Mouse (Mus musculus): ENCODE data around the gene Gm10643. TPM values are rescaled to one million over a fixed set of nuclear protein-coding genes. Genes with fewer than 3 reads are reported as not detected.

The Gm10643 gene
- total and polyA plus RNA-seq, 2 experiments from 2014 or later = 1.6 to 4.7 TPM

- Histone ChIP-seq H3K9me3 (ENCODE audit: low read length) (no peaks in the 10 kb centered on the region), H3K36me3 (ENCODE audit: insufficient read depth) (no peaks in the 10 kb centered on the region), H3K27me3 (ENCODE audit: insufficient read depth, low read length) (no peaks in the 10 kb centered on the region), H3K27ac (ENCODE audit: low read depth, low read length) (peak overlapping the region; percentile 93), H3K9ac (peak overlapping the region; percentile 84), H3K4me1 (ENCODE audit: insufficient read depth) (0 out of 2 replicates have a peak, but pooled peaks cover 15% of the 10 kb centered on the region), H3K4me3 (ENCODE audit: low read depth, low read length) (peak overlapping the region; percentile 98), H3K4me2 (ENCODE audit: low read depth) (peak overlapping the region; percentile 52)
- no peak for TF ChIP-seq CTCF (IDR thresholded peaks at IDR 0.05; ENCODE audit: low read depth)
- peak; percentile 91 for DNase-seq
- WGBS = under 1% methylated on average over 57 of the region's 58 CpGs
- peak; percentile 46 for ATAC-seq
Observed at GRCm38 (mm10) chr8:84067047-84067573, 2.2 kb upstream of the Gm10643 start.

GRCm38 (mm10) chr8:84066291-84066930, 1.5 kb upstream of the Gm10643 start, which contains the start of gene Rfx1:
TSS of gene Rfx1 (plus strand) at chr8:84066834.
- Histone ChIP-seq H3K4me3 (ENCODE audit: low read depth, low read length) (peak within 1 kb of the TSS; percentile 98), H3K27ac (ENCODE audit: low read depth, low read length) (peak within 1 kb of the TSS; percentile 93), H3K36me3 (ENCODE audit: insufficient read depth) (no peaks in the 10 kb centered on the region), H3K9ac (peak within 1 kb of the TSS; percentile 84), H3K27me3 (ENCODE audit: insufficient read depth, low read length) (no peaks in the 10 kb centered on the region), H3K4me1 (ENCODE audit: insufficient read depth) (0 out of 2 replicates have a peak, but pooled peaks cover 15% of the 10 kb centered on the region), H3K9me3 (ENCODE audit: low read length) (no peaks in the 10 kb centered on the region), H3K4me2 (ENCODE audit: low read depth) (peak within 1 kb of the TSS; percentile 71)
- 2% methylated on average over 51 of the region's 51 CpGs for WGBS
- TF ChIP-seq CTCF (IDR thresholded peaks at IDR 0.05; ENCODE audit: low read depth) = no peak
- peak; percentile 96 for ATAC-seq
- DNase-seq = peak; percentile 100

GRCm38 (mm10) chr8:84065457-84066072, 628 bp upstream of the Gm10643 start:
- Histone ChIP-seq H3K27me3 (ENCODE audit: insufficient read depth, low read length) (no peaks in the 10 kb centered on the region), H3K4me2 (ENCODE audit: low read depth) (peak overlapping the region; percentile 71), H3K4me3 (ENCODE audit: low read depth, low read length) (peak overlapping the region; percentile 48), H3K4me1 (ENCODE audit: insufficient read depth) (0 out of 2 replicates have a peak, but pooled peaks cover 8% of the 10 kb centered on the region), H3K27ac (ENCODE audit: low read depth, low read length) (peak overlapping the region; percentile 69), H3K9ac (peak overlapping the region; percentile 48), H3K9me3 (ENCODE audit: low read length) (no peaks in the 10 kb centered on the region), H3K36me3 (ENCODE audit: insufficient read depth) (no peaks in the 10 kb centered on the region)
- ATAC-seq = no peak
- WGBS = 24% methylated on average over 5 of the region's 5 CpGs
- no peak for TF ChIP-seq CTCF (IDR thresholded peaks at IDR 0.05; ENCODE audit: low read depth)
- no peak for DNase-seq

GRCm38 (mm10) chr8:84063861-84064610, 901 bp downstream of the Gm10643 start:
- WGBS = 71% methylated on average over 8 of the region's 8 CpGs
- no peak overlapping the region for H3K4me3 ChIP-seq (ENCODE audit: low read depth, low read length)
- no peak for DNase-seq
- 0 out of 2 replicates have a peak, but pooled peaks cover 3% of the 10 kb centered on the region for H3K4me1 ChIP-seq (ENCODE audit: insufficient read depth)
- ATAC-seq = no peak
- H3K9ac ChIP-seq = no peak overlapping the region
- H3K27me3 ChIP-seq (ENCODE audit: insufficient read depth, low read length) = no peaks in the 10 kb centered on the region
- no peak for TF ChIP-seq CTCF (IDR thresholded peaks at IDR 0.05; ENCODE audit: low read depth)
- no peak overlapping the region for H3K4me2 ChIP-seq (ENCODE audit: low read depth)
- no peaks in the 10 kb centered on the region for H3K9me3 ChIP-seq (ENCODE audit: low read length)
- H3K27ac ChIP-seq (ENCODE audit: low read depth, low read length) = no peak overlapping the region
- no peaks in the 10 kb centered on the region for H3K36me3 ChIP-seq (ENCODE audit: insufficient read depth)

GRCm38 (mm10) chr8:84060245-84060644, 4.7 kb downstream of the Gm10643 start:
- Histone ChIP-seq H3K9ac (no peak overlapping the region), H3K4me3 (ENCODE audit: low read depth, low read length) (no peak overlapping the region), H3K9me3 (ENCODE audit: low read length) (no peaks in the 10 kb centered on the region), H3K27ac (ENCODE audit: low read depth, low read length) (no peak overlapping the region), H3K4me2 (ENCODE audit: low read depth) (no peak overlapping the region), H3K36me3 (ENCODE audit: insufficient read depth) (no peaks in the 10 kb centered on the region), H3K4me1 (ENCODE audit: insufficient read depth) (no peaks in the 10 kb centered on the region), H3K27me3 (ENCODE audit: insufficient read depth, low read length) (no peaks in the 10 kb centered on the region)
- TF ChIP-seq CTCF (IDR thresholded peaks at IDR 0.05; ENCODE audit: low read depth) = no peak
- no peak for ATAC-seq
- no peak for DNase-seq
- WGBS = 88% methylated on average over 2 of the region's 2 CpGs

- Histone ChIP-seq H3K9ac (no peak overlapping the region), H3K36me3 (ENCODE audit: insufficient read depth) (no peaks in the 10 kb centered on the region), H3K4me2 (ENCODE audit: low read depth) (no peak overlapping the region), H3K9me3 (ENCODE audit: low read length) (no peaks in the 10 kb centered on the region), H3K27me3 (ENCODE audit: insufficient read depth, low read length) (no peaks in the 10 kb centered on the region), H3K4me3 (ENCODE audit: low read depth, low read length) (no peak overlapping the region), H3K4me1 (ENCODE audit: insufficient read depth) (no peaks in the 10 kb centered on the region), H3K27ac (ENCODE audit: low read depth, low read length) (no peak overlapping the region)
- no peak for DNase-seq
- 96% methylated on average over 2 of the region's 2 CpGs for WGBS
- no peak for ATAC-seq
- no peak for TF ChIP-seq CTCF (IDR thresholded peaks at IDR 0.05; ENCODE audit: low read depth)
Observed at GRCm38 (mm10) chr8:84059226-84059625, 5.7 kb downstream of the Gm10643 start.
